ENCODE assay signal across 13 mouse cellular contexts in genomic region chr9:64351191-64351590, GRCm38 (mm10). TPM values are rescaled to one million over a fixed set of nuclear protein-coding genes. Genes with fewer than 3 reads are reported as not detected.
DNase-seq lines count a peak whose midpoint lies in the region; ATAC-seq and TF ChIP-seq lines count a peak whose summit lies in the region.
"Had no signal": no experiment of that assay in that cellular context is flagged by ENCODE, and none has a peak within 500 bp of the region (broad histone marks: within the 10 kb centered on the region; RNA-seq: fewer than 3 reads in every experiment).

No protein-coding gene starts in this region.

- no peak for ATAC-seq in intestine, postnatal 0 days
- no peak for ATAC-seq in intestine, embryonic 16.5 days
- ATAC-seq in erythroblast, adult 5-6 weeks (replicated peaks; ENCODE audit: low FRiP score, poor library complexity, severe bottlenecking): peak; percentile 57; the same call in 1 of the 2 replicates

- H3K27me3 ChIP-seq in intestine, postnatal 0 days (replicated peaks; ENCODE audit: control insufficient read depth, insufficient read depth, low read length): no peaks in the 10 kb centered on the region
- no peaks in the 10 kb centered on the region for H3K27me3 ChIP-seq in intestine, embryonic 16.5 days (replicated peaks; ENCODE audit: control insufficient read depth, insufficient read depth, low read length)
- H3K27me3 ChIP-seq: embryonic facial prominence, embryonic 13.5 days had no signal

- DNase-seq in 3T3-L1 (ENCODE audit: low read depth, low spot score) (peak; percentile 34), ES-CJ7 (ENCODE audit: low read depth, low spot score) (peak; percentile 49)
- DNase-seq in right cerebral cortex, postnatal 4 days: no peak
- DNase-seq in layer of hippocampus, postnatal 36 days: no peak
- no peak for DNase-seq in urinary bladder, adult 2 months (ENCODE audit: low spot score)
- DNase-seq: adrenal gland, adult 8-10 months; kidney, adult 9 months; right cerebral cortex, postnatal 14 days had no signal

- no peaks in the 10 kb centered on the region for H3K9me3 ChIP-seq in intestine, postnatal 0 days (ENCODE audit: control insufficient read depth)
- no peaks in the 10 kb centered on the region for H3K9me3 ChIP-seq in intestine, embryonic 16.5 days (ENCODE audit: control insufficient read depth, low read length)
- H3K9me3 ChIP-seq: embryonic facial prominence, embryonic 13.5 days had no signal

- H3K9ac ChIP-seq in intestine, postnatal 0 days (ENCODE audit: low read depth, low read length): no peak overlapping the region
- no peak overlapping the region for H3K9ac ChIP-seq in intestine, embryonic 16.5 days (ENCODE audit: low read depth, low read length)
- H3K9ac ChIP-seq: embryonic facial prominence, embryonic 13.5 days had no signal

- H3K4me1 ChIP-seq in intestine, postnatal 0 days (replicated peaks; ENCODE audit: control insufficient read depth, insufficient read depth, low read length): no peaks in the 10 kb centered on the region
- no peaks in the 10 kb centered on the region for H3K4me1 ChIP-seq in intestine, embryonic 16.5 days (ENCODE audit: control insufficient read depth, insufficient read depth, low read length)
- H3K4me1 ChIP-seq: embryonic facial prominence, embryonic 13.5 days had no signal

- no peaks in the 10 kb centered on the region for H3K36me3 ChIP-seq in intestine, postnatal 0 days (ENCODE audit: control insufficient read depth, insufficient read depth)
- H3K36me3 ChIP-seq in intestine, embryonic 16.5 days (ENCODE audit: control insufficient read depth, insufficient read depth, low read length): no peaks in the 10 kb centered on the region
- H3K36me3 ChIP-seq: embryonic facial prominence, embryonic 13.5 days had no signal

- H3K27ac ChIP-seq in intestine, postnatal 0 days (ENCODE audit: low read depth, low read length): no peak overlapping the region
- no peak overlapping the region for H3K27ac ChIP-seq in intestine, embryonic 16.5 days (ENCODE audit: low read length)
- H3K27ac ChIP-seq: embryonic facial prominence, embryonic 13.5 days; macrophage had no signal

- no peak overlapping the region for H3K4me2 ChIP-seq in intestine, postnatal 0 days (replicated peaks; ENCODE audit: low read depth)
- no peak overlapping the region for H3K4me2 ChIP-seq in intestine, embryonic 16.5 days (ENCODE audit: low read depth, low read length)
- H3K4me2 ChIP-seq: embryonic facial prominence, embryonic 13.5 days had no signal

- 43% methylated on average over 3 of the region's 3 CpGs for WGBS in intestine, postnatal 0 days
- WGBS in intestine, embryonic 16.5 days: 41% methylated on average over 3 of the region's 3 CpGs

- peak; percentile 71 for TF ChIP-seq CTCF in intestine, postnatal 0 days (IDR thresholded peaks at IDR 0.05; ENCODE audit: low read depth)

- no peak overlapping the region for H3K4me3 ChIP-seq in intestine, postnatal 0 days (ENCODE audit: low read depth, low read length)
- H3K4me3 ChIP-seq in intestine, embryonic 16.5 days (ENCODE audit: low read length): no peak overlapping the region
- H3K4me3 ChIP-seq: embryonic facial prominence, embryonic 13.5 days had no signal

RNA-seq across cellular contexts. Expression of gene Dis3l, which starts 10.1 kb away (rescaled TPM):
- polyA plus RNA-seq in intestine, postnatal 0 days (2015; fragmentation: Nextera tagmentation; extraction: Ambion mirVana): 8.1 and 9.2 TPM in 2 replicates
- polyA plus RNA-seq in intestine, embryonic 16.5 days (2015; fragmentation: Nextera tagmentation; extraction: Ambion mirVana): 20.3 and 21.4 TPM in 2 replicates
- 2.9 and 4.8 TPM in 2 replicates for total RNA-seq in erythroblast, adult 5-6 weeks (2015; ENCODE audit: low replicate concordance)
- total RNA-seq in erythroblast, adult 5-6 weeks (2017; ENCODE audit: low replicate concordance): 4.9 and 10.8 TPM in 2 replicates
- total RNA-seq in layer of hippocampus, postnatal 36 days (2021): 10 to 100 TPM; 28.6 to 30.3 TPM
- 20.2 and 21.5 TPM in 2 replicates for polyA plus RNA-seq in urinary bladder, adult 2 months (2012; rRNA removed)

RNA-seq across cellular contexts. Expression of gene Megf11, which starts 34.2 kb away (rescaled TPM):
- 0.69 and 0.92 TPM in 2 replicates for polyA plus RNA-seq in intestine, postnatal 0 days (2015; fragmentation: Nextera tagmentation; extraction: Ambion mirVana)
- 0.71 and 0.76 TPM in 2 replicates for polyA plus RNA-seq in intestine, embryonic 16.5 days (2015; fragmentation: Nextera tagmentation; extraction: Ambion mirVana)
- 0.21 TPM in 1 of 2 replicates, not detected in the other for total RNA-seq in erythroblast, adult 5-6 weeks (2015; ENCODE audit: low replicate concordance)
- 0.28 TPM in 1 of 2 replicates, not detected in the other for total RNA-seq in erythroblast, adult 5-6 weeks (2017; ENCODE audit: low replicate concordance)
- total RNA-seq in layer of hippocampus, postnatal 36 days (2021): 10 to 100 TPM; 16.3 to 16.7 TPM
- 0.17 and 0.22 TPM in 2 replicates for polyA plus RNA-seq in urinary bladder, adult 2 months (2012; rRNA removed)
- polyA plus RNA-seq: macrophage had no signal

Comparison
In these comparisons a context has a peak if more than half of its experiments do, and no peak if none do; other contexts are left out.
1. DNase-seq: peak in 3T3-L1 (single experiment) and ES-CJ7 (single experiment); none in right cerebral cortex, postnatal 4 days (single experiment), layer of hippocampus, postnatal 36 days (0 of 2) and urinary bladder, adult 2 months (single experiment).